Mouse (Mus musculus) heart, postnatal 14 days (tissue): Measurements from ENCODE around the gene C2cd3. TPM values are rescaled to one million over a fixed set of nuclear protein-coding genes. Genes with fewer than 3 reads are reported as not detected.
"Not testable (repeated sequence)": the region's sequence is repeated elsewhere in the genome, so short reads cannot be mapped to it uniquely, and the experiment has no call there.

ENCODE experiments used
- DNase-seq, 2 experiments: peaks; one replicate each; pipeline ENCODE4 v3.0.0; 2021 to 2022
- intact Hi-C: fragments of 180-260 bp; cut with DNase I; formaldehyde crosslinking; loops from one replicate; pipeline ENCODE4 v1.15.1; 2025
- total RNA-seq, 2 experiments: library from RNA; stranded (reverse); gene quantifications; 2 replicates each; pipeline ENCODE4 v1.2.3; 2021

Gene C2cd3
- total RNA-seq, 2 experiments from 2014 or later: 10.2 to 12.9 TPM

DNA sequence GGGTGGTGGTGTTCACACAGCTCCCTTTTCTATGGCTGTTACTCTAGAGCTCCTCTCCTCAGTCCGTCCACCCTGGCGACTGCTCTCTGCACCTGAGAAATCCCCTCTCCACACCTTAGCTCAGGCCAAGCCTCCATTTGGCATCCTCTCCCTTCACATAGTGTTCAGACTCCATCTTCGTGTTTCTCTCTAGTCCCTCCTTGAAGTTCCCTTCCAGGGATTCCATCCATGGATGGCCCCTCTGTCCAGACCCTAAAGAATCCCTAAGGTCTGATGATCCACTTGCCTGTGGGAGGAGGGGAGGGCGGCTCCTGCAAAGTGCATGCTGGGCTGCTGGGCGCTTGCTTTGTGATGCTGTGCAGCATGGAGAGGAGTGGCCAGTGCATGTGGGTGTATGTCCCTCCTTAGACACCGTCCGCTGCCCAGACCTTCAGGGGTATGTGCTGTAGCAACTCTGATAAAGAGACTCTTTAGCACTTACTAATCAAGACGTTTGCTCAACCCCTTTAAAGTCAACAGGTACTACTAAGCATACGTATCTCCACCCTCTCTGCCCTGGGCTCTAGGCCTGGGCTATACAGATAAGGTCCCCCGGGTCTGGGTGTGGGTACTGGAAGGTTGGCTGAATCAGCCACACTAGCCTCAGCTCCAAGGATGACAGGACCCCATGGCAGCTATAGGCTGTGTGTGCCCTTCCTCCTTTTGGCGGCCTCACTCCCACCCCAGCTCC lies 94.9 kb downstream of the C2cd3 start:
- intact Hi-C loops: no loop called here
- DNase-seq: no peak

DNA sequence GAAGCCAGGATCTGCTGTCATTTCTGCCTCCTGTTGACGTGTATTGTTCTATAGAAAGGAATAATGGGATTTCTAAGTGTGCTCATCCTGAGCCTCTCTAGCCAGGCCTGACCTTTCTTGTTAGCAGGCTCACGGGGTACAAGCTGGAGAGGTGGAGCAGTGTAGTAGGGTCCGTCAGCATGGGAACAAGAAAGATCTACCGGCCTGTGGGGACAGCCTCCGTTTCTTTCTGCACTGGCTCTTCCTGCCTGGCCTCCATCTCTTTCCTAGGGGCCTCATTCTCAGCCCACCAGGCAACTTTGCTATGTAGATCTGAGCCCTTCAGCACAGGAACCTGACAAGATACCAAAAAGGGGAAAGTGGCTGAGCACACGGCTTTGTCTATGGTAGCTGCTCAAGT lies 96.7 kb downstream of the C2cd3 start:
- no peak for DNase-seq
- intact Hi-C loops: no loop called here

DNA sequence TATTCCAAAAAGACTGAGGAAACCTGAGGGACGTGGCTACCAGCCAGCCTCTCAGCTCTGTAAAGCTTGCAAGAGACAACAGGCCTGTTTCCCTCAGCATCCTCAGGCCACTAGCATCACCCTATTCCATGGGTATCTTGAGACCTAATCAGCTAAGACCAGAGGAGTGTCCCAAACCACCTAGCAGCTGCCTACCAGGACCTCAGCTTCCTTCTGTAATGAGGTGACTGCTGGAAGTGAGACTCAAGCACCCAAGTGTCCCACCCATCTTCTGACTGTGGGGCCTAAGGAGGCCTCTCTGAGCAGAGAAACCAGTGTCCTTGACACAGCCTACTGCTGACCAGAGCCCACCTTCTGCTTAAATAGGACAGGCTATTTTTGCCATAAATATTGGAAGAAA lies 97.5 kb downstream of the C2cd3 start:
- intact Hi-C loops: no loop called here
- DNase-seq: no peak

DNA sequence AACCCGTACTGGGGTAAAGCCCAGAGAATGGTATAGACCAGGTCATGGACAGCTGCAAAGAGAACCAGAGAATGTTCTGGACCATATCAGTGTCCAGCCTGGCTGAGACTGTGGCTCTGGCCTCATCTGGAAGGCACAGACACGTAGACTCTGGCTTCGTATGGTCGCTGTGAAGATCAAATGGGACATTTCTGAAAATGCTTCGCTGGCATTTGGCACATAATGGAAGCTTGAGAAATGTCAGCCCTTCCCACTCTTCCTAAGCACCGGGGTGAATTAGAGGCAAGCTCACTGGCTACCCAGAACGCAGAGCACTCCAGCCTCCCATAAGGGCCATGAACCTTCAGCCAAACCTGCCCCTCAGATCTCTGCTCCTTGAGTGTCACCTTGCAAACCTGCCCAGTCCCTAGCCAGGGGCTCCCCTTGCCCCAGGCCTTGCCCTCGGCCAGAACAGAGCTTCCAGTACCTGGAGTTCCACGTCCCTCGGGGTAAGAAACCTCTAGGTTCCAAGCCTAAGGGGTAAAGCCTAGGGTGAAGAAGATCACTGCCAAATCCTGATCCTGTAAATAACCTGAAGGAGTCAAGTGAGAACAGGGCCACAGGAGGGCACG lies 98.9 kb downstream of the C2cd3 start:
- DNase-seq: no peak
- intact Hi-C loops: no loop called here

DNA sequence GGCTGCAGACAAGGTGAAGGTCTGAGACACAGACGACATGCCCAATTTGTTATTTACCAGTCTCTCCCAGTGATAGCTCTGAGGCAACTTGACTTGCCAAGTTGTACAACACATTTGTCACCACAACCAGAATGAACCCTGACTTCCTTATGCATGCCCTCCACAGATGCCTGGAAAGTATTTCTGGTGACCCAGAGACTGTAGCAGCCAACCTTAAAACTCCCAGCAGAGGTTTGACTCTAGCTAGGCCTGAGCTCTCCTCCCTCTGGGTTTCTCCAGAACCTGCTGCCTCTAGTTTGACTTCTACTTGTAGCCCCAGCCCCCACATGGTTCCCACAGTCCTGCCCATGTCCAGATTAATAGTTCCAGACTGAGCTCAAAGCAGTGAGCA lies 99.4 kb downstream of the C2cd3 start:
- intact Hi-C loops: no loop called here

DNA sequence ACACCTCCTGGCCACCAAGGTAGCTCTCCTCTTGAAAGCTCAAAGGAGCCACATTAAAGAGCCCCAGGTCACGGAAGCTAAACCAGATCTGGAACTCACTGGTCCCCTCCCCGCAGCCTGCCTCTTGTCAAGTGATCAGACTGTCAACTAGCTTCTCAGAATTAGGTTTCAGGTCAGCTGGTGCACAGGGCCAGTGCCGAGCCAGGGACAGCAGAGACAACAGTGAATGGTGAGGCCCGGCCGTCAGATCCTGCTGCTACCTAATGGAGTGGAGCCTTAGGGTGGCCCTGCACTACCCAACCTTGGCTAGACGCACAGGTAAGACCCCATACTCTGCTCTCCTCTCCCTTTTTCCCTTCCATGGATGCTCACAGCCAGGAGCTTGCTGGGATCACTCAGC lies 100.7 kb downstream of the C2cd3 start, which contains the start of gene Ucp3:
Gene Ucp3 (plus strand): TSS at position 214 of the 400 bp plus-strand sequence.
- intact Hi-C loops: no loop called here
- peak; percentile 29 to 63 for DNase-seq

More for the DNA sequence above, 99.4 kb downstream of the C2cd3 start:
- no peak for DNase-seq

DNA sequence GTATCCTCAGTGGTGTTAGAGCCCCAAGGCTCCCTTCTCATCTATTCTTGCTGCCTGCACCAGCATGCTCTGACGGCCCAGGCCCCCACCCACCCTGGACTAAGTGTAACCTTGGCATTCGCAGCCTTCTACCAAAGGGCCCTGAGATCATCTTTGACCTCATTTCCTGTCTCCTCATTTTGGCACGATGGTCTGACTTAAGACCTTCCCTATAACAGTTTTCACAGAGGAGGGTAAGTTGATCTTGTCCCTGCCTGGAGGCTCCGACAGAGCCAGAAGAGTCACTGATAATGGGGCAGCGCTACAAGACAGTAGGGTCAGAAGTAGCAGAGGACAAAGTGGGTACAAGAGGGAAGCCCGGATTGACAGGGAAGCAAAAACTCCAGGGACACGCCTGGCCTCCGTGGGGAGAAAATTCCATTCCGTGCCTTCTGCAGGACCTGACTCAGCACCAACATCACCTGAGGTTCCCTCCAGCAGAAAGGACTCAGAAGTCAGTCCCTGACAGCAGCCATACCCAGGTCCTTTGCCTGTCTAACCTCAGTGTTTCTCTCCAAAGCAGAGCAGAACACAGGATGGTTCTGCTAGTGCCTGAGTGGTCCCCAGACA lies 101.9 kb downstream of the C2cd3 start:
- DNase-seq: no peak
- intact Hi-C loops: no loop called here

DNA sequence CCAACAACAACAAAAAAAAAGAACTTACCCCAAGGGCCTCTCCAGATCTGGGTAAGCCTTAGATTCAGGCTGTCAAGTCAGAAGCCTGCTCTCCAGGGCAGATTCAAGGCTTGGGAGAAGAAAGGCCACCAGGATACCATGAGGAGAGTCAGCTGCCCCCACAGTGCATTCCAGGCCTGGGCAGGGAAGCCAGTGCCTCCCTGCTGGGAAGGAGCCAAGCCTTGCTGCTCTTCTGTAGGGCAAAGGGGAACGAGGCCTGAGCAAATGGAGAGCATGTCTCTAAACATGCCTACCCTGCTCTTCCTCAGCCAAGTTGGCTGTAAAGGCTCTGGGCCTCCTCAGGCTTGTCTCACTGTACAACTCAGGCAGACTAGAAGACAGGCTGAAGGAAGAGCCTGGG lies 102.6 kb downstream of the C2cd3 start:
- DNase-seq: peak; percentile 67 to 82
- intact Hi-C loops: no loop called here

DNA sequence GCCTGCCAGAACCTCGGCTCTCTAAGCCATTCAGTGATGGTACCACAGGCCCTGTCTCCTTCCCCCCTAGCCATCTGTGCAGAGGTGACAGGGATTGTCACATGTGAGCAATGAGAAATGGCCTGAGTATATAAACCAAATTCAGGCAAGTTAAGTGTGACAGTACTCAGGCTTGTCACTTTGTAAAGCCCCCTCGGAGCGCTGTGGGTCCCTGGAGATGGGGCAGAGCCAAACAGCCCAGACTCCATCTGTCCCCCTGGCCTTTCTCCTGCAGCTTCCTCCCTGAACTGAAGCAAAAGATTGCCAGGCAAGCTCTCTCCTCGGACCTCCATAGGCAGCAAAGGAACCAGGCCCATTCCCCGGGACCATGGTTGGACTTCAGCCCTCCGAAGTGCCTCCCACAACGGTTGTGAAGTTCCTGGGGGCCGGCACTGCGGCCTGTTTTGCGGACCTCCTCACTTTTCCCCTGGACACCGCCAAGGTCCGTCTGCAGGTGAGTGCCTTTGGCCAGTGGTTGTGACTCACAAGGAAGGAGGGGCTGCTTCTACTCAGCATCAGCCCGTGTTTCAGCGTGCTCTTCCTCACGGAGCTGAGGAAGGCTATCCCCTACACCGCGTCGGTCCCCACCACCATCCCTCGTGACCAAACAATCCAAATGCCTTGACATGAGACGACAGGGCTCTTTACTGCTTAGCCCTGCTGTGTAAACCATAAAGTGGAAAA lies 107.2 kb downstream of the C2cd3 start:
- no peak for DNase-seq
- intact Hi-C loops: no loop called here

DNA sequence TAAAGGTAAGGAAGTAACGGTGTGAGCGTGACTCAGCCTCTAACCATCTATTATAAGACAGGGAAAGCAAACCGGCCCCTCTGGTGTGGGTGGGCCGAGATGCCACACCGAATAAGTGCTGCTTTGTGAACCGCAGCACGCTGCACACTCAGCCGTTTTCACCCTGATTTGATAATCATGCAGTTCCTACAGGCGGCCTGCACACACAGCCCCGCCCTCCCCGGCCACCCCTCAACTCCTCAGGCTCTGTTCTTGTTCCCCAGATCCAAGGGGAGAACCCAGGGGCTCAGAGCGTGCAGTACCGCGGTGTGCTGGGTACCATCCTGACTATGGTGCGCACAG lies 107.8 kb downstream of the C2cd3 start:
- intact Hi-C loops: no loop called here
- no peak for DNase-seq

DNA sequence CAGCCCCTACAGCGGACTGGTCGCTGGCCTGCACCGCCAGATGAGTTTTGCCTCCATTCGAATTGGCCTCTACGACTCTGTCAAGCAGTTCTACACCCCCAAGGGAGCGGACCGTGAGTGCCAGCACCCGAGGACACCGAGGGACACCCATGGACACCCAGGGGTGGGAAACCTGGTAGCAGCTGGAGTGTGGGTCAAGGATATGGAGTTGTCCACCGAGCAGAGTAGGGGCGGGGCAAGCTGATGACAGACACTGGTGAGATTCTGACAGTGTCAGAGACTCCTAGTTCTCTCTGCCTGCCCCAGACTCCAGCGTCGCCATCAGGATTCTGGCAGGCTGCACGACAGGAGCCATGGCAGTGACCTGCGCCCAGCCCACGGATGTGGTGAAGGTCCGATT lies 108.1 kb downstream of the C2cd3 start:
- intact Hi-C loops: no loop called here
- no peak for DNase-seq

DNA sequence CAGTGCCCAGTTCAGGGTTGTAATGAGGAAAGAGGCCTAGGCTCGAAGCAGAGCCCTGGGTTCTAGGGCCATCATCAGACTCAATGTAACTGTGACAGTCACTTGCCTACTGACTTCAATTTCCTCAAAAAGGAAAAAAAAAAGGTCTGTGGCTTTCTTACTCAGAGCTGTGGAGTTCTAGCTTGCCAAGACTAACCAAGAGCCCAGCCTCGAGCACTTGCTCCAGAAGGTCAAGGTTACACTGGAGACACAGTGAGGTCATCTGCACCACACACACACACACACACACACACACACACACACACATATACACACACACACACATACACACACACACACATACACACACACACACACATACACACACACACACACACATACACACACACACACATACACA lies 110.0 kb downstream of the C2cd3 start:
- DNase-seq, intact Hi-C loops: not testable (repeated sequence)

DNA sequence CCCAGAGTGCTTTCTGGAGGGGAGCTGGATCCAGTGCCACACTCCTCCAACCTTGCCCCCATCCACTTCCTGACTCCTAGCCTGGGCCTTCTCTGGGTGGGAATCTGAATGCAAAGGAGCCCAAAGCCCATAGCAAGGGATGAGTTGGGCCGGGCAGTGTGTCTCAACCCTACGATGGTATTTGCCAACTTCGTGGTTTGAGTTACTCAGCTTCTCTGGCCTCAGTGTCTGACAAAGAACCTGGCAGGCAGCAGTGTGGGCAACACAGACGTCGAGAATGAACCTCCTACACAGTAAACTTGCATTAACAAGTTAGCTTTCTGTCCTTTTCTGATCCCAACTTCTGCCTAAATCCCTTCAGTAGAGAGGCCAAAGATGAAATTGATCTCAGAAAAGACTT lies 112.5 kb downstream of the C2cd3 start:
- intact Hi-C loops: no loop called here
- DNase-seq: no peak

DNA sequence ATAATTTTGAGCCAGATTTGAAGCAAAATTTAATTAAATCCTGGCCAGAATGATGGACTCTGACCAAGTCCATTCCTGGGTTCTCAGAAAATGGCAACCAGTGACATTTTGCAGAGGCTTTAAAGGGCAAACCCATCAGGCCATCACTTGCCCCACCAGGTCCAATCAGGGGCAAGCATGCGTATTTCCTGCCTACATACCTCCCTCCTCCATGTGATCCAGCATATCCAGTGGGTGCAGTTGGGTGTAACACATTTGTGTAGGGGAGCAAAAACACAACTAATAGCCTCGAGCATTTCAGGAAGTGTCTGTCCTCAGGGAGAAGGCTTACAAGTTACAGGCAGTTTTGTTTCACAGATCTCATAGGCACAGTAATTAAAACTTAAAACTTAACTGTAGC lies 115.3 kb downstream of the C2cd3 start:
- intact Hi-C loops: no loop called here
- DNase-seq: no peak

DNA sequence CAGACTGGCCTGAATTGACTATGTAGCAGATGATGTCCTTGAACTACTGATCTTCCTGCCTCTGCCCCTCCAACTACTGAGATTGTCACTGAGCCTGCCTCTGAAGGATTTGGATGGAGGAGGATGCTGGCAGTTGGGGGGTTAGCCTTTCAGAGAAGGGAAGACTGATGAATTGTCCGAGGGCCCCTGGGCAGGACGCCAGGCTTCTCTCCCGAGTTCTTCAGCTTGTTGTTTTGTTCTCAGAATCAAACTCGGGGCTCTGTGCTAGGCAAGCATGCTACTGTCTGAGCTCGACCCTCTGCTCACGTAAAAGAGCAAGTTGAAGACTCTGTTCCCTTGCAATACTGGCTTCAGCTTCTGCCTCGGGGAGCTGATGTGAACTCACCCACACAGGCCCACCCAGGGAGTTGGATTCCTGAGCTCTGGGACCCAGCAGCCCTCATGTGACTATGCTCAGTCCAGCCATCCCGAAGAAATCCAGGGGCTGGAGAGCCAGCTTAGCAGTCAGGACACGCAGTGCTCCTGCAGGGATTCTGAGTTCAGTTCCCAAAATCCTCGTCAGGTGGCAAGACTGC lies 116.5 kb downstream of the C2cd3 start:
- DNase-seq: no peak
- intact Hi-C loops: no loop called here

DNA sequence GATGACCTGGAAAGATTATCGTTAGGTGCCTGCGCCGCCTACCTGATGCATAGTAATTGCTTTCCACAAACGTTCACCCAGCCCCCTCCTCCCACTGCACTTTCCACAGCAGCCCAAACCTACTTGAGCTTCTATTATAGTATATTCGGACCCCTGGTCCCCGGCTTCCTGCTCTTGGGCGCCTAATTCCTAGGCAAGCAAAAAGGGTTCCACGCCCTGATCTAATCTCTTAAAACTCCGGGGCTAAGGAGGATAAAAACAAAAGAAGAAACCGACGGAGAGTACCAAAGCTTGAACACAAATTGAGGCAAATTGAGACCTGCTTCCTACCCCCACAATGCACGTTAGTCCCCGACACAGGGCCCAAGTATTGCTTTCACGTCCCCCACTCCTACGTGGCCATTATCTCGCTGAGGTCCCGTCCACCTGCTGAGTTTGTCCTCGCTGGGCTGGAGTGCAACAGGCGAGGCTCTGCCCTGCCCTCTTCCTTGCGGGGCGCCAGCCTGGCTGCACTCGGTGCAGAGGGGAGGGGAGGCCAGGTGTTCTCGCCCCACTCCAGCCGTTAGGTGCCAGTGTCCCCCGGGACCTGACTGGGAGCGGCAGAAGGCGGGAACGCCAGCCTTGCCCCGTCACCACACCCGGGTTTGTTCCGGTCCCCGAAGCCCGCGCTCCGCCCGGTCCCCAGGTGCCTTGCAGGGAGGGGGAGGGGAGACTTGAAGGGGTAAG lies 120.5 kb downstream of the C2cd3 start:
- peak in 1 of 2 experiments; percentile 67 for DNase-seq
- intact Hi-C loops: loop anchor here (2.0 kb wide), 2 partner anchors 28 to 64 kb away; no protein-coding TSS in a partner anchor

DNA sequence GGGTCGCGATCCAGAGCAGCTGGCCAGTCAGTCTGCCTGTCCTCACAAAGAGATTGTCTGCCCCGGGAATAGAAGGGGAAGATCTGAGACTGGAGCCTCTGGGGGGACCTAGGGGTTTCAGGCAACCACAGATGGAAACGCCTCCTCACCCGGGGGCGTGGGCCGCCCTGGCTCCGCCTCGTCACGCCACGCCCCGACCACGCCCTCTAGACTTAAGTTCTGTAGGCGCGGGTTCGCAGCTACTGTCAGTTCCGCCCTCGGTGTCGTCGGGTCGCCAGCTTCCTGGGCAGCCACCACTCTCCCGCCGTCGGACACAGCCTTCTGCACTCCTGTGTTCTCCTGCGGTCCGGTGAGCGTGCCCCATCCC lies 121.1 kb downstream of the C2cd3 start, which contains the start of gene Ucp2:
Gene Ucp2 (plus strand): TSS at position 221 of the 367 bp plus-strand sequence.
- peak; percentile 88 to 90 for DNase-seq
- intact Hi-C loops: loop anchor here (2.0 kb wide), 2 partner anchors 28 to 64 kb away; no protein-coding TSS in a partner anchor

DNA sequence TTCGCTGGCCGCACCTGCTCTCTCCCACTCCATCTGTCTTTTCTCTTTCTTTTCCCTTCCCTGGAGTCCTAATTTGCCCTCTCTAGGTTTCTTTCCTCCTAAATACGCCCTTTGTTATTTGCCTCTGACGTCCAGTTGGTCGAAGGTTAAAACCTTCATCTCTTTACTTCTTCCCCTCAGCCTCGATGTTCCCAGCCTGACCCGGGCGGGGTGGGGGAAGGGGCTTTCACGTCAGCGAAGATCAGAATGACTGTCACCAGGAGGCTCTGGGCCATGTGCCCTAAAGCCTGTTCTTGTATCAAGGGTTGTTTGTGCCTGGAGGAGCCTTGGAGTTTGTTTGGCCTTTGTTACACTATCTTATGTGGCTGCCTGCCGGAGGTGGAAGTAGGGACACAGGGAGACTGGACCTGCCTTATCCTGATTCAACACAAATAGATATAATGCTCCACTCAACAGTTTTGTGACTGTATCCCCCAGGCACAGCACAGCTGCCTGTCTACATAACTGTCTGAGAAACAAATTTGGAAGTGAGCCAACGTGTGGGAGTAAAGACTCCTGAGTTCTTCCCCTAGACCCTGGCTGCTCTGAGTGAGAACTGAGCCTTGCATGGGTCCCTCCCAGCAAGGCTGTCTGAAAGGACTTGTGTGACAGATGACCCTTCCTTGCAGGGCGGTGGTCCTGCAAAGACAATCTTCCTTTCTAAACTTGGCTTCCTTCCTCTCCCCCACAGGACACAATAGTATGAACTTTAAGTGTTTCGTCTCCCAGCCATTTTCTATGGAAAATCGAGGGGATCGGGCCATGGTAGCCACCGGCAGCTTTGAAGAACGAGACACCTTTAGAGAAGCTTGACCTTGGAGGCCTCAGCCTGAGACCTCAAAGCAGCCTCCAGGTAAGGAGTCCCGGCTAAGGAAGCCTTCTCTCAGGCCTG lies 121.7 kb downstream of the C2cd3 start:
- intact Hi-C loops: loop anchor here (2.0 kb wide), 2 partner anchors 29 to 65 kb away; no protein-coding TSS in a partner anchor
- peak; percentile 47 to 68 for DNase-seq

DNA sequence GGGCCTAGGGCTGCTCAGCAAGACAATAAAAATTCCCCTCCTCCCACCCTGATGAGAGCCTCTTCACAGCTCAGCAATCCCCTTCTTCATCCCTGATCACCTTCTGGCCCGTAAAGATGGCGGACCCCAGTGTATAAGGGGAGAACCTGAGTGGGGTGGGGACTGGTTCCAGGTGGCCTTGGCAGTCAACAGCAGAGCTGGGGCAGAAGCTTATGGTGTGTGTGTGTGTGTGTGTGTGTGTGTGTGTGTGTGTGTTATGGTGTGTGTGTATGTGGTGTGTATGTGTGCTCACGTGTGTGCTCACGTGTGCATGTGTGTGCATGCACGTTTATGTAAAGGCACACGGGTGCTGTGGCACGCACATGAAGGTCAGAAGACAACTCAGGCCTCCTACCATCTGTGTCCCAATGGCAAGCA lies 122.4 kb downstream of the C2cd3 start:
- DNase-seq: no peak
- intact Hi-C loops: no loop called here
